Mouse (Mus musculus): ENCODE measurements around the gene Sowaha.

Sowaha gene

DNA sequence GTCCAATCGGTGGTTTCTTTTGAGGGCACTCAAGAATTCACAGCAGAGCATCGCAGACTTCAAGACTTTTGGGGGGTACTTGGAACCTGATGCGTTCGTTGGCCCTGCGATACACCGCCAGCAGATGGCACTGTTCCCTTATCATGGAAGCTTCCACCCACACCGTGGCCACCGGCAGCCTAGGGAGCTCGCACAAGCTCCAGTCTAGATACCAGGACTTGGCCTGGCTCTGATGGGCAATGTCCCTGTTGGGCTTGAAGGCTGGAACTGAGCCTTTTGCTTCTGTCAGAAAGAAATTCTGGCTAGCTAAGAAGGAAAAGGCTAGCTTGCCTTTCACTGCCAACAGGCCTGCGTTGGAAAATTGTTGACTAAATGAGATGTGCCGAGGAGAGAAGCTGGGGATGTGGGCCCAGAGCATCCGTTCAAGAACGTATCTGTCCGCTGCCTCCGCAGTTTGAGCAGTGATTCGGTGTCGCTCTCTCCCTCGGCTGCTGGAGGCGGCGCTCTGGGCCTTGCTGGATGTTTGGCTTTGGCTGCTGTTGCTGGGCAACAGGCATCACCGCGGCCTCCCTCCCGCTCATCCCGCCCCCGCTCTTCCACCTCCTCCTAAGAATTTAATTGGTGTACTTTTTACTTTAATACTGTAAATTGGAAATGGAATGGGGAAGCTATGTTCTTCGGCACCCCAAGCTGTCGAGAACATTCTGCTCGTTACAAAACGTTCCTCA is 9.9 kb downstream of the Sowaha start, which contains the start of gene Gm9837:
Gene Gm9837 (minus strand): TSS at position 512 of the 728 bp plus-strand sequence.
- DNase-seq = peak; percentile 95

DNA sequence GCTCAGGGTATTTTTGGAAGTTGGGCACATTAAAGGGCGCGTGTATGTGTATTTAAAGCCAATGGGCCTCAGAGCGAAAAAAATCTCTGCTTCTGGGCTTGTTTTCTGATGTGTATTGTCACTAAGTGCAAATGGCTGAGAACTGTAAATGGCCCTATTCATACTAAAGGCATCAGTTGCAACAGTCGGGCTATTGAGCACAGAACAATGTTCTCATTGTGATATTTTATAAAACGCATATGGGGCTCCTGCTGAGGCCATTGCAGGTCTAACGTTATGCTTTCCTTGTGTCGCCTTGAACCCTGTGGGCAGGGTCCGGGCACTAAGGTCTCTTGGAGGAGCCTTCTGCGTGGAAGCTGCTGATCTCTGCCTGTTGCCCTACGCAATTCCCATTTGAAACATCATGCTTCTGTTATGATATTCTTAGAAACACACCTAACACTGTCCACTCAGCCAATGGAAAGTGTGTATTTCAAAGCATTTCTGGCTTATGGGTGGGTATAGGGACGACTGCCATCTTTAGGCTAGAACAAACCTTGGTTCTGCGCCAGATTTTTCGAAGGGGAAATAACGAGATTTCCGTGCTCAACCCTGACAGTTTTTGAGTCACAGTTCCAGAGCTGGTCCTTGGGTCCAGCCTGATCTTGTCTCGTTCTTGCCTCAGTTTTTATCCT is 10.6 kb downstream of the Sowaha start:
- no peak for DNase-seq

DNA sequence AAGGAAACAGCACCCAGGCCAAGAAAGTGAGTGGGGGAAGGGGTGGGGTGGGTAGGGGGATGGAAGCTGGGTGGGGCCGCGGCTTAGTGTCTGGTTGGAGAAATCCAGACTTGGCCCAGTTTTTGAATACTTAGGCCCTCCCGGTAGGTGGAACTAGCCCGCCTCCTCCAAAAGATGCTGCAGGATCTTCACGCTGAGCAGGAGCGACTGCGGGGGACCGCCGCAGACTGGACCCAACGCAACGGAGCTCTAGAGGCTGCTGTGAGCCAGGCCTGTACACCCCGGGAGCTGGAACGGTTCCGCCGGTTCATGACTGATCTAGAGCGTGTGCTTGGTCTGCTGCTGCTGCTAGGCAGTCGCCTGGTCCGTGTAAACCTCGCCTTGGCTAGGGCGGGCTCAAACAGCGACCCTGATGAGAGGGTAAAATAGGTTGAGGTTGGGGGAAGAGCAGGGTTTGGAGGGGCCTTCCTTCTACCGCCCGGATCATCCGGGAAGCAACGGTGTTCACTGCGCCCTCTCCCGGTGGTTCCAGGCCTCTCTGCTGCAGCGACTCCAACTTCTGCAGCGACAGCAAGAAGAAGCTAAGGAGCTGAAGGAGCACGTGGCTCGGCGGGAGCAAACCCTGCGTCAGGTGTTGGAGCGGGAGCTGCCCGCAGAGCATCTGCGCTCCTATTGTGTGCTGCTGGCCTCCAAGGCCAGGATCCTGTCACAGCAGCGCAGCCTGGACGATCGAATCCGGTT is 13.7 kb downstream of the Sowaha start:
- DNase-seq = peak; percentile 90

DNA sequence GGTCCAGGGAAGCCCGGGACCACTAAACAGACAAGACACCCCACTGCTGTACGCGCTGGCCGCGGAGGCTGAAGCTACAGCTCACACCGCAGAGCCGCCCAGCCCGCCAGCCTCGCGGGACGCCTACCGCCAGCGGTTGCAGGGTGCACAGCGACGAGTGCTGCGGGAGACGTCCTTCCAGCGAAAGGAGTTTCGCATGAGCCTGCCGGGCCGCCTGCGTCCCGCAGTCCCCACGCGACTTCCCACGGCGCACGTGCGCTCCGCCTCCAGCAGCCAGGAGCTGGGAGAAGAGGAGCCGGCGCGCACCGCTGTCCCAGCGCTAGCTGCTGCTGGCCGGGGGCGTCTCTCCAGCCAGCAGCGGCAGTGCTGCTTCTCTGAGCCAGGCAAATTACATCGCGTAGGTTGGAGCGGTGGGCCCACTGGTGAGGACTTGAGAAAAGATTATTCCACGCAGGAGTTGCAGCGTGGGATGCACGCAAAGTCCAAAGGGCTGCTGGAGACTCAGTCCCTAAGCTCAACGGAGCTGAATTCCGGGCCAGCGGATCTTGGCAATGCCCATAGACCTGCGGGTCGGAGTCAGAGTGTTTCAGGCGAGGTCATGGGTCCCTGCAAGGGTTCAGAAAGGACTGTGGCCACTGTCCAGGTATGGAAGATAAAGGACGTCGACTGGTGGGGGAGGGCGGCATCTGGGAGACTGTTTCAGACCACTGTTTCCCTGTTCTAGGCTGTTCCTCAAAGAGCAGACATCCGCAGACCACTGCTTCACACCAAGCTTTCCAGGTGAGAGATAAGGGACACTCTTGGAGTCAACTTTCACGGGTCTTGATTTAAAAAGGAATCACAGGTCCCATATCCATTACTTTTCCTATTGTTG is 16.3 kb downstream of the Sowaha start:
- no peak for DNase-seq

DNA sequence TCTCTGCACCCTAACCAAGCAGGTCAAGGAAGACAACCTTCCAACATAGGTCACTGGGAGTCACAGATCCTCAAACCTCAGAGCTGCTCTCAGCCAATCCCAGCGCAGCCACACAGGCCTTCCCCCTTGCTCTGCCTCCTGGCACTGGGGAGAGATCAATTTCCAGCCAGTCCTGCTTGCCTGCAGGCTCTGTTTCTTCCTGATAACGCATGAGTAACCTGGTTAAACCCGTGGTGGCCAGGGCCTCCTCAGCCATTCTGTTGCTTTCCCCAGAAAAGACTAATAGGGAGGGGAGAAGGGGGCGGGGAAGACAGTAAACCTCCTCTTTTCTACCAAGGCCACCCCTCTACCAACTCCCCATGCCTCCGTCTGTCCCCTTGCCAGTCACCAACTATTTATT is 18.3 kb downstream of the Sowaha start:
- DNase-seq = no peak

DNA sequence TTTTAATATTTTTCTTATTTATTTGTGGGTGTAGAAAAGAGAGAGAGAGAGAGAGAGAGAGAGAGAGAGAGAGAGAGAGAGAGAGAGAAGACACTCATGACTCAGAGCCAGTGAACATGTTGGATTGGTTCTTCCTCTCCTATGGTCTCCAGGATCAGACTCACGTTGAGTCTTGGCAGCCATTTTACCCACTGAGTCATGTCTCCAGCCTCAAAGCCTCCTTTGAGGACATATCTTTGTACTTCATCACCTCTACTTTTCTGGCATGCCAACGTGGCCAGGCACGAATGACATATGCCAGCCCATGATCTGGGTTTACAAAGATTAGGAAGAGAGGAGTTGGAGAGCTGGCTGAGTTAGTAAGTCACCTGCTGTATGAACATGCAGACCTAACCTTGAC is 19.9 kb downstream of the Sowaha start:
- DNase-seq = no peak

DNA sequence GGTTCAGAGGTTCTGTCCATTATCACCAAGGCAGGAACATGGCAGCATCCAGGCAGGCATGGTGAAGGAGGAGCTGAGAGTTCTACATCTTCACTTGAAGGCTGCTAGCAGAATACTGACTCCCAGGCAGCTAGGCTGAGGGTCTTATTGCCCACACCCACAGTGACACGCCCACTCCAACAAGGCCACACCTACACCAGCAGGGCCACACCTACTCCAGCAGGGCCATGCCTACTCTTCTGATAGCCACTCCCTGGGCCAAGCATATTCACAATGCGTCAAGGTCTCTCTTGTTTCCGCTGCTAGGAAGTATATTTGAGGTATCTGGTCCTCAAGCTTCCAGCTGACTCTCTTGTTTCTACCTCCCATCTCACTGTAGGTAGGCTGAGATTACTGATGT is 21.1 kb downstream of the Sowaha start:
- no peak for DNase-seq

DNA sequence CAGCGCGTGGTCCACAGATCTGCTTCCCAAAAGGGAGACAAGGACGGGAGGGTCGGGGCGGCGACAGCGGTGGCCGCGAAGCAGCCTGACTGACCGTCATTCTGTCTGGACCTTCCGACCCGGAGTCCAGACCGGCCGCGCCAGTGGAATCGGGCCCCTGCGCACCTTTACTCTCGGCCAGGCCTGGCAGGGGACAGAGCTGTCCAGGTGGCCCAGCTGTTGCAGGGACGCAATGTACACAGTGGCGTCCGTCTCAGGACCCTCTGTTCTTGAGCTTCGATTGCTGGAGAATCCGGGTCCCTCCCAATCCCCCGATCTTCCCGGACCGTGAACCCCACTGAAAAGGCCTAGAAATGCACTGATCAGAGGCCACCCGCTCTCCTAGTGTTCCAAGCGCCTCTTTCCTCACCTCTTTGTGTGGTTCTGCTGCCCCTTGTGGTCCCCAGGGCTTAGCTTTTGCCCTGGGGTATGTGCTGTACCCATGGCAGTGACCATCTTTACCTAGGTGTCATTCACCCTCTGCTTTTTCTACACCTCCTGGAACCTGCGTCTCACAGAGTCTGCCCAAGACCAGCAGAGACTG is 22.6 kb downstream of the Sowaha start:
- no peak for DNase-seq

DNA sequence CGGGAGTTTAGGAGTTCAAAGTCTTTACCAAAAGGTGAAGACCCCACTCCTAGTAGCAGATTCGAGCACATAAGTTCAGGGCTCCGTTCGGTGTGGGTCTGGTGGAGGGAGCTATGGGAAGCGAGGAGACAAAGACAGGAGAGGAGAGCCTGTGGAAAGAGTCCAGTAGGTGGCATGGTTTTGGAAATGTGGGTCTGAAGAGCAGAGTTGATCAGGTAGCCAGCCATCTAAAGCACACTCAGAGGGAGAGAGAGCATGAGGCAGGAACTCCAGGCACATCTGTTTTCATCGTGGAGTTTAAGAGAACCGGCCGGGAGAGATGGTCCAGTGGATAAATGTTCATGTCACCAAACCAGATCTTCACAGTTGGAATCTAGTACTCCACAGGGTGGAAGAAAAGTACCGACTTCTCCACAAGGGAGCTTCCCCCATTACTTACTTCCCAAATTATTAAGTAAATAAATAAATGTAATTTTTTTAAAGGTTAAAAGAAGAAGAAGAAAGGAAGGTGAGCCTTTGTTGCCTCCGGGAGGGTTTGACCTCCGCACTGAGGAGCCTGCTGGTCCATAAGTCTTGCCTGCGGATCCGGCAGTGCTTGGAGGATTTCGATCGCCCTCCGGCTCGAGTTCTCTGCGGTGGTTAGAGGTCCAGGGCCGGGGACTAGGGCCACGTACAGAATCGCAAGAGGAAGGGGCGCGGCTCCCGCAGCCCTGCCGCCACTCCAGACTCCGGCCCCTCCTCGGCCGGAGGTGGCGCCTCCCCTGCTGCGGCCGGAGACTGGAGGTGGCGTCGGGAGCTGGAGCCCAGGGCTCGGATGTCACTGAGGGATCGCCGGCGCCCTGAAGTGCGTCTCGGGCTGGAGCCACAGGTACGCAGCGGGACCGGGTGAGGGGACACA is 23.4 kb downstream of the Sowaha start, which contains the start of the genes Gm10447 and Shroom1:
Gene Gm10447 (minus strand): TSS at position 637 of the 898 bp plus-strand sequence.
Gene Shroom1 (plus strand): TSS at position 732 of the 898 bp plus-strand sequence.
- peak; percentile 73 for DNase-seq

DNA sequence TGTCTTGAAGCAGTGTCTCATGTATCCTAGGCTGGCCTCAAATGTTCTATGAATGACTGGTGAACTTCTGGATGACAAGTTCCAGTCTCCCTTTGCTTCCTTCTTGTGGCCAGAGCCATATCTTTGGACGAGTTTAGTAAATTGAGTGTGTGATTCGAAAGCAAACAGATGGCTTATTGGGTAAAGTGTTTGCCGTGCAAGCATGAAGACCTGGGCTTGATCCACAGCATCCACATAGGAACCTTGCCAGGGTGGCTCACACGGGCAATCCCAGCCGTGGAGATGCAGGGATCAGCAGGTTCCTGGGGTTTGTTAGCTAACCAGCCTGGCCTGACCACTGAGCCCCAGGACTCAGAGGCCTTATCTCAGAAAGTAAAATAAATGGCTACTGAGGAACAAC is 27.0 kb downstream of the Sowaha start:
- DNase-seq = no peak

DNA sequence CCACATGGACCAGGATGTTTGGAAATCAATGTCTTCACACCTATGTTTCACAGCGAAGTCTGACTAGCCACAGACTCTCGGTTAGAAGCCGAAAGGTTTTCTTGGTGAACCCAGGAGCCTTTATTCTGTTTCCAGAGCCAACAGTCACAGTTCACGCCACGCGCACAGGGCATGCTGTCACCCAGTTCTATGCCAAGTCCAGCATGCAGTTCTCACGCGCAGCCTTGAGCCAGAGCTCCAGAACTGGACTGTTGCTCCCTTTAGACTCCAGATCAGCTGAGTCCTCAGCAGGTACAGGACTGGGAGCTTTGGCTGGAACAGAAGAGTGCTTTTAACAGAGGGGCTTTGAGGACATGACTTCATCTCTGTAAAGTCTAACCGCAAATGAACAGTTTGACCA is 27.7 kb downstream of the Sowaha start:
- peak; percentile 67 for DNase-seq

DNA sequence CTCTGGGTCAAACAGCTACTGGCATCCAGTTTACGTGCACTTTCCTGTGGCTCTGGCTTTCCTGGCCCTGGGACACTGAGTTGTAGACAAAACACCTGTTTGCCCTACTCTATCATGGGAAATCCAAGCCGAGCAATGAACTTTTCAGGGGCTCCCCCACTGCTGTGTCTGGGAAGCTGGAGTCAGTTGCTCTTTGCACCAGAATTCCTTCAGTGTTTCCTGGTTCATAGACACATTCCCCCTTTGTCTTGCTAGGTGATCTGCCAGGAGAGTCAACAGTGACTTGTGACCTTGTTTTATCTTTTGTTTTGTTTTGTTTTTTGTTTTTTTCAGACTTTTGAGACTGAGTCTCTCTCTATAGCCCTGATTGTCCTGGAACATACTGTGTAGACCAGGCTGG is 28.7 kb downstream of the Sowaha start:
- DNase-seq = no peak

DNA sequence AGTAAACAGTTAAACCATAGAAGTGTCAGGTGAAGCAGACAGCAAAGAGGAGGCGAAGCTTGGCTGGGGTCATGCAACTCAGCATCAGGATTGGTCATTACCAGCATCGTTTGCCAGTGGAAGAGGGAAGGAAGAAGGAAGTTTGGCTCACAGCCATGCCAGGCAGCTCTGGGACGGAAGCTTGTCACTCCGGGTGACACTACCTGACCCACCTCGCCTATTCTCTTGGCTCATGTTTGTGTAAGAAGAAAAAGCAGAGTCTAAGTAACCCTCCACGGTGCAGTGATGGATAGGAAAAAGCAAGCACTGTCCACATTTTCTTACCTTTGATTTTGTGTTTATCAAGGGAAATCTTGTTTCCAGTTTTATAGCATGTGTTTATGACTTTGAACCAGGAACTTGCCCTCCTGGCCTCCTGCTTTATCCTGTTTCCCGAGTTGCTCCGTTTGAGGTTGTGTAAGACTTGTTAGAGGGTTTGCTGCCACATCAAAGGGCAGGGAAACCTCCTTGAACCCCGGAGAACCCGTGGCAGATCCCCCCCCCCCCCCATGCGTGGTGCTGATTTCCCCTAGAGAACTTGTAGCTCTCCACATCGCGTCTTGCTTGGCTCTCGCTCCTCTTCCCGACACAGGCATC is 29.9 kb downstream of the Sowaha start:
- no peak for DNase-seq

DNA sequence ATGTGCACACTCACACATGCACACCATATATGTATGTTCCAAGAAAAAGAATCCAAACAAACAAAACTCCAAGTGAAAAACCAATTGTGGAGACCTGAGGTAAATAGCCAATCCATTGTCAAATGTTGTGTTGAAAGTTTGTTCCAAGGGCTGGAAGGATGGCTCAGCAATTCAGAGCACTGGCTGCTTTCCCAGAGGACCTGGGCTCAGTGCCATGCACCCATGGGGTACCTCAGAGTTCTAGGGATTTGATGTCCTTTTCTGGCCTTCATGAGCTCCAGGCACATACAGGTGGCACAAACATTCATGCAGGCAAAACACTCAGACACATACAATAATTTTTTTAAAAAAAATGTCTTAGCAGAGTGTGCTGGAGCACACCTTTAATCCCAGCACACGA is 31.5 kb downstream of the Sowaha start:
- peak; percentile 96 for DNase-seq

DNA sequence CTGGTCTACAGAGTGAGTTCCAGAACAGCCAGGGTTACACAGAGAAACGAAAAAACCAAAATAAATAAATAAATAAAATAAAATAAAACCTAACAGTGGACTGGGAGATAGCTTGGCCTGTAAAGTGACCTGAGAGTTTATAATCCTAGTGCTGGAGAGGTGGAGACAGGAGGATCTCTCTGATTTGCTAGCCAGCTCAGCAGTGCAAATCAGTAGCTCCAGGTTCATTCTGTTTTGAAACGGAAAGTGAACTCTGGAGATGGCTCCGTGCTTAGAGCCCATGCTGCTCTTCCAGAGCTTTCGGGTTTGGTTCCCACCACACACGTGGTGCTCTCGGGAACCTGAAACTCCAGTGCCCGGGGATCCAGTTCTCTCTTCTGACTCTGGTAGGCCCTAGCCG is 32.1 kb downstream of the Sowaha start:
- DNase-seq = no peak

DNA sequence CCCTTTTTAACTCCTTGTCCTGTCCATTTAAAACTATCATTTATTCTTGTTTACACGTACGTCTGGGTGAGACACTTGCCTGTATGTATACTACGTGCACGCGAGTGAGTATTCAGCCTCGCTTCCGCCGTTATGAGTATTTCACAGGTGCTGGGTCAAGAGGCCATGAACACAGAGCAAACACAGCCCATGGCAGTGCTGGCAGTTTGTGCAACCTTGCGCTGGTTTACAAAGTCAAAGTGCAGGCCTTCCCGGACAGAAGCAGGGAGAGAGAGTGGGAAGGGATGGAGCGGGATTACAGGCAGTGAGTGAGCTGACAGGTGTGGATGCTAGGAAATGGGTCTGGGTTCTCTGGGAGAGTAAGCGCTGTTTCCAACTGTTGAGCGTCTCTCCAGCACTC is 33.9 kb downstream of the Sowaha start:
- no peak for DNase-seq

DNA sequence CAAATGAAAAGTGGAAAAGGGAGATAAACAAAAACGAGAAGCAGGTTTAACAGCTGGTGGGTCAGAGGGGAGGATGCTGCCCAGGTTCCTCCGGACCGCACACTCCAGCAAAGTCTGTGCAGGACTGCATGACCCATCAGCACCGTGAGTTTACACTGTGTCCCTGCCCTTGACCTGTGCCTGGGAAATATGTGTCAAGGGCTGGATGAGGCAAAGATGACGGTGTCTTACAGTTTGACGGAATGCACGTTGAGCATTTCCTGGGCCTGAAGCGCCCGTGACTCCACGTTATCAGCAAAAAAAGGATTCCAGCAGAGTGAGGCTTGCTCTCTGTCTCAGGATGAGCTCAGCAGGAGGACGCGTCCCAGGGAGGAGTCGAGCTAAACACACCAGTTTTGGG is 34.5 kb downstream of the Sowaha start:
- no peak for DNase-seq

DNA sequence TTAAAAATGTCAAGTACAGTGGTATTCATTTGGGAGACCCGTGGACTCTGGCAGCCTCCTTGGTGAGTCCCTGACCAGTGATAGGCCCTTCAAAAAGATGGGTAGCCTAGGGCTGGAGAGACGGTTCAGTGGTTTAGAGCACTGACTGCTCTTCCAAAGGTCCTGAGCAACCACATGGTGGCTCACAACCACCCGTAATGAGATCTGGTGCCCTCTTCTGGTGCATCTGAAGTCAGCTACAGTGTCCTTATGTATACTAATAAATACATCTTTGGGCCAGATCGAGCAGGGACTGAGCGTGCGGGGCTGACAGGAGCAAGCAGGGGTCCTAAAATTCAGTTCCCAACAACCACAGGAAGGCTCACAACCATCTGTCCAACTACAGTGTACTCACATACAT is 36.2 kb downstream of the Sowaha start:
- DNase-seq = peak; percentile 70

DNA sequence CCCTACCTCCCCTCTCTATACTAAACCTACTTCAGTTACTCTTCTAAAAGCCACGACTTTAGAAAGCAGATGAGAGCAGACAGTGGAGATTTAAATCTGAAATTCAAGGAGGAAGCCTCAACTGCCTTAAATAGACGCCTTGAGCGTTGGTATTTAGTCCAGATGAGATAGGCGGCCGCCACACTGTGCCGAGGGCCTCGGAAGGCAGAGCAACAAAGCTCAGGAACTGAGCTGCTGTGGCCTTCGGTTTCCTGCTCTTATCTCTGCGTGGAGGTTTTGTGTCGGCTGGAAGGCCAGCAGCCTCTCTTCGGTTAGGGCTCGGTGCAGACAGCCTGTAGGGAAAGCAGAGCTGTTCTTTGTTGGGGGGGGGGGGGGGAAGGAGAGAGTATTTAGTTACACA is 38.2 kb downstream of the Sowaha start:
- DNase-seq = no peak

DNA sequence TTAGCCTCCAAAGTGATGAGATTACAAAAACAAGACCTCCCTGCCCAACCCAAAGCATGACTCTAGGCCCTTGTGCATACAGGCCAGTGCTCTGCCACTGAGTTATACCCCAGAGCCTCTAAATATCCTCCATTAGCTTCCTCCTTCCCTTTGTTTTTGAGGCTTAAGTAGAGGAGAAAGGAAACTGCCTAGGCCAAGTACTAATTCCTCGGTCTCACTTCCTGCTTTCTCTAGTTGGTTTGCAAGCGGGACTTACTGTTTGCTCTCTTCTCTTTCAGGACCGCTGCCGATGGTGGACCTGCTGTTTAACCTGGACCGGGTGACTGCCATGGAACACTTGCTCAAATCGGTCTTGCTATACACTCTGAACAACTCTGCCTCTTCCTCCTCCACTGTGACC is 43.7 kb downstream of the Sowaha start:
- no peak for DNase-seq

DNA sequence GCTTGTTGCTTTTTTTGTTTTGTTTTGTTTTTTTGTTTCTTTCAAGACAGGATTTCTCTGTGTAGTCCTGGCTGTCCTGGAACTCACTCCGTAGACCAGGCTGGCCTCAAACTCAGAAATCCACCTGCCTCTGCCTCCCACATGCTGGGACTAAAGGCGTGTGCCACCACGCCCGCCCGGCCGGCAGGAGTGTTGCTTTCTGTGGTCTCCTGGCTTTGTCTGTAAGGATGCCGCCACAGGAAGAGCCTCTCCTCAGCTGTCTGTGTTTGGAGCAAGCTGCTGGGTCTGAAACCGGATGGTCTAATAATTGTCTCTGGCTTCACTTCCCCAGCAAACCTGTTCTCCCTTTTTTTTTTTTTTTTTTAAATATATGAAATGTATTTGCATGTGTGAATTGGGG is 44.6 kb downstream of the Sowaha start:
- DNase-seq = no peak

Data from cerebellum, adult 9-10 months (tissue).